Mouse (Mus musculus) kidney, adult 2 months (tissue): ENCODE results near the gene Dennd5b.

ENCODE experiments used
- CTCF ChIP-seq: fragments of 200-500 bp; conservative IDR thresholded peaks from 2 replicates; pipeline ENCODE4 v1.5.1; 2011; ENCODE audit warnings: low read depth, mild to moderate bottlenecking, control low read depth, low read length, moderate library complexity, mixed read lengths; ENCODE audit not compliant: insufficient read depth, insufficient read length
- POLR2A ChIP-seq: fragments of 200-500 bp; IDR thresholded peaks from one replicate; pipeline ENCODE4 v1.6.1; 2011; ENCODE audit warnings: low read depth, low read length, control low read depth

DNA sequence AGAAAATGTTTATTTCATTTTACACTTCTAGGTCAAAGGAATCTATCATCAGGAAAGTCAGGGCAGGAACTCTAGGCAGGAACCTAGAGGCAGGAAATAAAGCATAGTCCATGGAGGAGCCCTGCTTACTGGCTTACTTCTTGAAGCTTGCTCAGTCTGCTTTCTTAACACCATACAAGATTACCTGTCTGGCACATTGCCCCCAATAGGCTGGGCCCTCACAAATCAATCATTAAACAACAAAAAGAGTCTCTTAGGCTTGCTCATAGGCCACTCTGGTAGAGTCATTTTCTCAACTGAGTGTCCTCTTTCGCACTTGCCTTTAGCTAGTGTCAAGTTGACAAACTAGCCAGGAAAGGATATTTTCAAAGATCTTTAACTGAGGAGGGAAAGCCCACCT lies 43.7 kb upstream of the Dennd5b start:
- TF ChIP-seq POLR2A (no peak), CTCF (no peak)
